Mouse (Mus musculus) erythroblast, embryonic 14.5 days (primary cell): ENCODE data around the gene Cdon. TPM values are rescaled to one million over a fixed set of nuclear protein-coding genes. Genes with fewer than 3 reads are reported as not detected.

Experiments used
- H3K27me3 ChIP-seq: 2 replicates; pipeline ENCODE4 v1.6.1; 2012; ENCODE audit warnings: inconsistent platforms; ENCODE audit not compliant: control insufficient read depth
- H3K36me3 ChIP-seq: 2 replicates; pipeline ENCODE4 v1.6.1; 2012; ENCODE audit warnings: mild to moderate bottlenecking, inconsistent platforms; ENCODE audit not compliant: control insufficient read depth
- H3K4me1 ChIP-seq: 2 replicates; pipeline ENCODE4 v1.6.1; 2012; ENCODE audit warnings: inconsistent platforms; ENCODE audit not compliant: control insufficient read depth
- H3K4me3 ChIP-seq: replicated peaks from 2 replicates; pipeline ENCODE3; 2012; ENCODE audit warnings: moderate library complexity, mild to moderate bottlenecking, inconsistent platforms
- H3K9me3 ChIP-seq: 2 replicates; pipeline ENCODE4 v1.6.1; 2012; ENCODE audit warnings: low read length, inconsistent platforms, mixed read lengths; ENCODE audit not compliant: control insufficient read depth
- GATA1 ChIP-seq: IDR thresholded peaks from 2 replicates; pipeline ENCODE4 v1.6.1; 2012; ENCODE audit warnings: low read length, inconsistent platforms, mixed read lengths
- TAL1 ChIP-seq: IDR thresholded peaks from 3 replicates; pipeline ENCODE4 v1.6.1; 2012; ENCODE audit warnings: low read length, inconsistent platforms, mixed read lengths
- polyA plus RNA-seq: library from polyadenylated mRNA; stranded (reverse); fragments of >175 nt; gene quantifications from 2 replicates; pipeline ENCODE4 v1.2.3, GENCODE M21; 2012

The Cdon gene
- polyA plus RNA-seq, 1 experiment = not detected

DNA sequence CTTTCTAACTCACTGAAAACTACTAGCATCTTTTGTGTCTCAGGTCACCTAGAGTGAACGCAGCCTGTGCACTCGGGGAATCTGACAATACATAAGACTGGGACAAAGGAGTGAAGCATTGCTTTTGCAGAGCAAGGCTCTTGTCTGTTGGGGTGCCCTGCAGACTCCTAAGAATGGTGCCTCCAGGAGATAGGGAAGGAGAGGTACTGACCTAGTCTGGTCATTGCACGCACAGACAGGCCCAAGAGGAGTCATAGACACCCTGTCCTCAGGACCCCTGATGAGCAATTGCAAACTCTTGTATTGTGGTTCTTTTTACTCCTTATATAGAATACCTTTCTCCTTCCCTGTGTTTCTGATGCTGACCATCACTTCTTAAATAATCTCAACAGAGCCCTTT lies 13.4 kb downstream of the Cdon start:
- no peak overlapping the region for H3K4me3 ChIP-seq
- no peak for TF ChIP-seq GATA1
- TF ChIP-seq TAL1 = no peak
- H3K4me1 ChIP-seq = no peaks in the 10 kb centered on the region
- no peaks in the 10 kb centered on the region for H3K9me3 ChIP-seq
- H3K27me3 ChIP-seq = no peaks in the 10 kb centered on the region
- no peaks in the 10 kb centered on the region for H3K36me3 ChIP-seq

DNA sequence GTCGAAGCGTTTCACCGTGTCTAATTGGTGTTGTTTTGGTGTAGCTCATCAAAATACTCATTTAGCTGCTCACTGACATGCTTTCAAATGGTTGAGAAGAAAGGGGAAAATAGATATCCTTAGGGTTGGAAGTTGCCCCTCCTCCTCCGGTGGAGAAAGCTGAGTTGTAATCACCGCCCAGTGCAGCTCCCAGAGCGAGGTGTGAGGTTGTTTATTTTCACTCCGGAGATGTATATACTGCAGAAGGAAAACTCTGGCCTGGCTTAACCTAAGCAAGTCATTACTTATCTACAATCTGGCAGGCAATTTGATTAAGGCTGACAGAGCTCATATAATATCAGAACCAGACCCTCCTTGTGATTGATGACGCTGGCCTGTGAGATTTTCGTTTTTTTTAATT lies 14.6 kb downstream of the Cdon start:
- Histone ChIP-seq H3K4me1 (no peaks in the 10 kb centered on the region), H3K36me3 (no peaks in the 10 kb centered on the region), H3K4me3 (no peak overlapping the region), H3K27me3 (no peaks in the 10 kb centered on the region), H3K9me3 (no peaks in the 10 kb centered on the region)
- TF ChIP-seq GATA1 = no peak
- no peak for TF ChIP-seq TAL1

DNA sequence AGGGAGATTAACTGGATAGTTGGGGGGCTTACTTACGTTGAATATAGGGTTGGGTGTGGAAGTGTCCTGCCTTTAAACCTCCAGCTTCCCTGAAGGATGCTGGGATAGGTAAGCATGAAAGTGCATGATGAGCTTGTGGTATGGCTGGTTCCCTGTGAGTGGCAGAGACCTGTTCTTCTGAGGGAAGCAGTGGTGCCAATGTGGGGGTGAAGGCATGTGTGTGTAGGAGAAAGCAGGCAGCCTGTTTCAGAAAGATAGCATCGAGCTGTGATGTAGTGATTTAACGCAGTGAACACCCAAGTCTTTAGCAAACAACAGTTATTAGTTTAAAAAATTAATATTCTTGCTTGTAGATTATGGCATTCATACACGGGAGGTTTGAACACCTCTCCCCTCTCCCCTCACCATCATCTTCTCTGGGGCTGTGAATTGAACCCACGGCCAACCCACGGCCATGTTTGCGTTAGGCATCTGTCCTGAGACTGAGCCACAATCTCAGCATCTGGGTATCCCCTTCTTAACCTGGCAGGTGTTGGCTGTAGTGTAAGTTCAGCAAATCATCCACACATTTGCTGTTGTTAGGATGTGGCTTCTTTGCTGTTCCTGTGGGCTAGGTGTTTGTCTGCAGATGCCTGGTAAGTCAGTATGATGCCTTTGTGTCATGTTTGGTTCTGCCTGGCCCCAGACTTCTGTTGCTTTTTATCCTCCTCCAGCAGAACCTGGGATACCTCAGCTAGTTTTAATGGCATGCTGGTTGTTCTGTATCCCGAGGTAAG lies 17.5 kb downstream of the Cdon start:
- Histone ChIP-seq H3K4me1 (no peaks in the 10 kb centered on the region), H3K36me3 (no peaks in the 10 kb centered on the region), H3K27me3 (no peaks in the 10 kb centered on the region), H3K4me3 (no peak overlapping the region), H3K9me3 (no peaks in the 10 kb centered on the region)
- TF ChIP-seq TAL1 (no peak), GATA1 (no peak)

DNA sequence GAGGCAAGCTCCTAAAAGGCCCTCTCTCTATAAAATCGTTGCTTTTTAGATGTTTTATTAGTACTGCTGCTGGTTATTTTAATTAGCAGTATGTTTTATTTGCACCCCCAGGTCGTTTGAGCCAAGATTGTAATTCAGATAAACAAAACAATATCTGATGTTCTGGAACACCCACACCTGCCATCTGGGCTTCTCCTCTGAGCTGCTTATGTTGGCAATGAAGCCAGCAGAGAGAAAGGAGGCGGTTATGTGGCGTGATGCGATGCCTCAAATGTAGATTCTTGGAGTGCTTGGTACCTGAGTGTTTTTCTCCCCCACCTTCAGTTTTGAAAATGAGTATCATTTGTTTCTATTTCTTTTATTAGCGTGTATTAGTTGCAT lies 18.1 kb downstream of the Cdon start:
- Histone ChIP-seq H3K4me1 (no peaks in the 10 kb centered on the region), H3K27me3 (no peaks in the 10 kb centered on the region), H3K36me3 (no peaks in the 10 kb centered on the region), H3K9me3 (no peaks in the 10 kb centered on the region), H3K4me3 (no peak overlapping the region)
- TF ChIP-seq GATA1 (no peak), TAL1 (no peak)

DNA sequence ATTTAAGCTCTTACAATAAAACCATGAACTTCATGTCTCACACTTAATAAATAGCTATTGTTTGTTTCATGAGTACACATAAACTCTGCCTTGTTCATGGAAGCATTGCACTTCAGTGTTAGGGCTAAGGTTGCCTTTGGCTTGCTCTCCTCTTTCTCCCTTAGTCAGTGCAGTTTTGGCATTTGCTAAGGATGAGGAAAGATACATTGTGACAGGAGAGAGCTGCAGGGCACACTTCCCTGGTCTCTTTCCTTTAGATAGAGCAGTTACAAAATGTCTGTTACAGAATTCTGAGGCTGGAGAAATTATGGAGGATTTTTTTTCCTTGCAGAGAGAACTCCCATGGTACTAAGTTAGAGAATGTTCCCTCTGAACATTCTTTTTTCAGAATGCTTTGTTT lies 18.8 kb downstream of the Cdon start:
- Histone ChIP-seq H3K9me3 (no peaks in the 10 kb centered on the region), H3K4me3 (no peak overlapping the region), H3K36me3 (no peaks in the 10 kb centered on the region), H3K27me3 (no peaks in the 10 kb centered on the region), H3K4me1 (no peaks in the 10 kb centered on the region)
- TF ChIP-seq GATA1 (no peak), TAL1 (no peak)

DNA sequence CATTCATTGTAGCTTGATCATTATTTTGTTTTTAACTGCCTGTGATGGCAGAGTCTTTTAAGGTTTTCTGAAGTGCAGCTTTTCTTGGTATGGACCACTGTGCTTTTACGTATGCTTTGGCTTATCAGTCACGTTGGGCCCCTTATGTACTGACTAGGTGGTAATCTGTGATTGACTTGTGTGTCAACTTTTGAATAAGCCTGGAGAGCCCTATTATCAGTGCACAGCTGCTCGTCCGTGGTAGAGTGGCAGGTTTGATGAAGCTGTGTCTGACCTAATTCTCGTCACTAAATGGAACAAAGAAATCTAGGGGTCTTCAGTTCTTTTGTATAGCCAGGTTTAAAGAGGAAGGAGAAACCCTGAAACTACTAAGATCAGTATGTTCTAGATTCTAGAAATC lies 21.5 kb downstream of the Cdon start:
- no peak for TF ChIP-seq GATA1
- TF ChIP-seq TAL1 = no peak
- Histone ChIP-seq H3K4me3 (no peak overlapping the region), H3K36me3 (no peaks in the 10 kb centered on the region), H3K9me3 (no peaks in the 10 kb centered on the region), H3K27me3 (no peaks in the 10 kb centered on the region), H3K4me1 (no peaks in the 10 kb centered on the region)

DNA sequence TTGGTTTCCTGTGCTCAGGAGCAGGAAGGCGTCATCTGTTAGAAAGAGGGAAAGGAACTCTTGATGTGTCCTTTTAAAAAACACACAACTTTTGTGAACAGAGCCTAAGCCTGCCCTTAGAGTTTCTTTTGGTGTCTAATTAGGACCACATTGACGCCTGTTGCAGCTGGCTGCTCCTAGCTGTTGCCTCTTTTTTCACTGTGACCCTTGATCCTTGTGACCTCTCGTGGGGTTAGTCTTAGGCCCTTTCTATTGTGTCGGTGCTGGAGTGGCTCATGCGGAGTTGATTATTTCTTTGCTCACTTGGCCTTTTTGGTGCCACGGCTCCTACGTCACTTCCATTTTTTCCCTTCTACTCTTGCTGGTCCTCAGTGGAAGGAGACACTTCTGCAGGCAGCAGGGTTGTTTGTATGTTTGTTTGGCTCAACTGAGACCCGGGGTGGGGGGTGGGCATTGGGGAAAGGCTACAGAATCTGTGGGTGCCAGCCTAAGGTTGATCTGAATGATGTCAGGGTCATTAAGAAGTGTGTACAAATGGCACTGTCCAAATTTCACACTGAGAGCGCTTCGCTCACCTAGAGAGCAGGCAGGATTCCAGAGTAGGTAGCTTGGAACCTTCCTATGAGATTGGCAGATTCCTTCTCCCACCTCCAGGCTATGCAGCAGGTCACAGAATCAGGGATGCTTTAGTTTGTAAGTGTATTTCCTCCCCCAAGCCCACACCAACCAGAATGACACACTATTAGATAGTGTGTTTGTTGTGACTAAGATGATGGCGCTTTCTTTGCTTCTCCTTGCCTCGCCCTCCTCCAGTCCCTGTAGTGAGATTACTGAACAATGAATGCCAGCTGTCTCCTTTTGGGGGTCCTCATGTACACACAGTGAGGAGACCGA lies 22.9 kb downstream of the Cdon start:
- TF ChIP-seq GATA1 (no peak), TAL1 (no peak)
- H3K9me3 ChIP-seq = no peaks in the 10 kb centered on the region
- no peak overlapping the region for H3K4me3 ChIP-seq
- no peaks in the 10 kb centered on the region for H3K4me1 ChIP-seq
- no peaks in the 10 kb centered on the region for H3K27me3 ChIP-seq
- no peaks in the 10 kb centered on the region for H3K36me3 ChIP-seq

DNA sequence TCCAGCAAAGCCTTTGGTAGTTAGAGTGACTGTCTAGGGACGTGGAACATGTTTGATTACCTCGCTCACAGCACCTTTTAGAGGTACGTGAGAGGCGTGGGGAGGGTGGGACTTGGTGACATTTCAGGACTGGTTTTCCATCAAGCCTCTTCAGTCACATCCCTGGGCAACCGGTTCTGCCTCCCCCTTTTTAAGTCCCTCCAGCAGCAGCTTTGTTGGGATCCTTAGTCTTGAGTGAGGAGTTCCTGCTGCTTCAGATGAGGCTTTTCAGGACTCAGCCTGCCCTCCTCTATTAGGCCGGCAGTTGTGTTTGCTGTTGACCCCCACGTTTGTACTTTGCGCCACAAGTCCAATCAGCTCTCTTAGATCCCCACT lies 23.6 kb downstream of the Cdon start:
- Histone ChIP-seq H3K27me3 (no peaks in the 10 kb centered on the region), H3K4me3 (no peak overlapping the region), H3K9me3 (no peaks in the 10 kb centered on the region), H3K4me1 (no peaks in the 10 kb centered on the region), H3K36me3 (no peaks in the 10 kb centered on the region)
- no peak for TF ChIP-seq TAL1
- TF ChIP-seq GATA1 = no peak

DNA sequence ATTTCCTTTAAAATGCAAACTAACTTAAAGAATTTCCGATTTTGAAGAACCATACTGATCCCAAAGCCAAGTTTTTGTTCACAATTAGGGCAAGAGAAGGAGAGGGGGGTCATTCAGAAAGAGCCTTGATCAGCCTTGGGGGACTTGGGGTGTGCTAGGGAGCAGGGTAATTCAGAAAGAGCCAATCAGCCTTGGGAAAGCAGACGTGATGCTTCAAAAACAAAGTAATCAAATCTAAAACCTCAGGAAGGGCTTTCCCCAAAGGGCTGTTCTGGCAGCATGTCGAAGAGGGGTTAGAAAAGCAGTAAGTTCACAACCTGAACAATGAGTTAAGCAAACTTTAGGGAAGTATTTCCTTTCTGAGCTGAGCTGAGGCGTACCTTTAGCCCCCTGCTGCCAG lies 26.0 kb downstream of the Cdon start:
- no peak for TF ChIP-seq TAL1
- TF ChIP-seq GATA1 = no peak
- H3K36me3 ChIP-seq = no peaks in the 10 kb centered on the region

DNA sequence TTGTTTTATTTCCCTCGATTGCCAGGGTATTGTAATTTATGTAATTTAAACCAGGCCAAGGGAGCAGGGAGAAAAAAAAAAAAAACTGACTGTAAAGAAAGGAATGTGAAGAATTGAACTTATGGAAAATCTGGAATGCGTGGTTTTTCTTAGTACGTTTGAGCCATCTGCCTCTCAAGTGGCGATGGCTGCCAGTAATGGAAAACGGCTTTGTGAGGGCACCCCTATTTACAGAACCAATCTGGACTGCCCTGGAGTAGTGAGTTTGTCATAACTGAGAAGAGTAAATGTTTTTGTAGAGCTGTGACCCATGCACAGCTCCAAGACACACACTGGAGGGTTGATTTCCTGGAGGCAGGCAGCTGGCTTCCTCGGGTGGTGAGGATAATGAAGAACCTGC lies 32.4 kb downstream of the Cdon start:
- Histone ChIP-seq H3K4me1 (no peaks in the 10 kb centered on the region; the same call in 1 of the 2 replicates), H3K9me3 (no peaks in the 10 kb centered on the region), H3K4me3 (no peak overlapping the region), H3K36me3 (no peaks in the 10 kb centered on the region), H3K27me3 (no peaks in the 10 kb centered on the region)
- TF ChIP-seq GATA1 (no peak), TAL1 (no peak)

More for the DNA sequence above, 26.0 kb downstream of the Cdon start:
- H3K4me3 ChIP-seq = no peak overlapping the region
- H3K27me3 ChIP-seq = no peaks in the 10 kb centered on the region
- no peaks in the 10 kb centered on the region for H3K9me3 ChIP-seq
- no peaks in the 10 kb centered on the region for H3K4me1 ChIP-seq
